ENCODE assay signal across 9 mouse cellular contexts in the genomic region with DNA sequence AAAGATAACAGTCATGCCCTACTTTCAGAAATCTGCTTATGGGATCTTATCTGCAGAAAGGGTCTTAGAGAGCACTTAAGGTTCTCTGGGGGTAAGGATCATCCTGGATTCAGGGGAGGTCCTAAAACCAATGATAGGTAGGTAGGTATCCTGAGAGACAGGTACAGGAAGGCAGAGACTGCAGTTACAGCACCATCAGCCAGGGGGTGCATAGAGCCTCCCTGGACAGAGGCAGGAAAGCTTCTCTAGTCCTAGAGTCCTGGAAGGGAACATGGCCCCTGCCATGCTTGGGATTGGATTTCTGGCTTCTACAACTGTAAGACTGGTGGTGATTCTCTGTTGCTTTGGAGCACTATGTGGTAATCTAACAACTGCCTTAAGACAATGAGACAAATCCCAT. TPM values are rescaled to one million over a fixed set of nuclear protein-coding genes. Genes with fewer than 3 reads are reported as not detected.
A peak's percentile ranks its signal among the peaks of the same experiment; 100 is the strongest.
DNase-seq lines count a peak whose midpoint lies in the region; ATAC-seq lines count a peak whose summit lies in the region.
"Had no signal": no experiment of that assay in that cellular context is flagged by ENCODE, and none has a peak within 500 bp of the region (broad histone marks: within the 10 kb centered on the region; RNA-seq: fewer than 3 reads in every experiment).

No protein-coding gene starts in this region.

- H3K4me3 ChIP-seq in heart, embryonic 15.5 days, result no peak overlapping the region
- no peak overlapping the region for H3K4me3 ChIP-seq in heart, embryonic 11.5 days (ENCODE audit: low read depth, low read length)
- no peak overlapping the region for H3K4me3 ChIP-seq in neural tube, embryonic 15.5 days (replicated peaks)
- H3K4me3 ChIP-seq: erythroblast, embryonic 14.5 days had no signal

- no peak for ATAC-seq in heart, embryonic 15.5 days (replicated peaks; ENCODE audit: insufficient number of reproducible peaks, insufficient read depth, low FRiP score, low read depth)
- ATAC-seq in heart, embryonic 11.5 days (replicated peaks; ENCODE audit: insufficient number of reproducible peaks, low FRiP score, low TSS enrichment), result no peak
- ATAC-seq in megakaryocyte progenitor cell, adult 5-6 weeks (replicated peaks; ENCODE audit: poor library complexity), result peak; percentile 42
- ATAC-seq in neural tube, embryonic 15.5 days (ENCODE audit: low FRiP score), result no peak

- no peak overlapping the region for H3K9ac ChIP-seq in heart, embryonic 15.5 days
- no peak overlapping the region for H3K9ac ChIP-seq in heart, embryonic 11.5 days (ENCODE audit: low read depth, low read length)
- no peak overlapping the region for H3K9ac ChIP-seq in neural tube, embryonic 15.5 days (replicated peaks)

- H3K27ac ChIP-seq in heart, embryonic 15.5 days, result peak overlapping the region; percentile 90
- H3K27ac ChIP-seq in heart, embryonic 11.5 days (ENCODE audit: low read depth, low read length), result no peak overlapping the region
- H3K27ac ChIP-seq in neural tube, embryonic 15.5 days (replicated peaks), result no peak overlapping the region

- peak; percentile 77 for DNase-seq in ES-CJ7 (ENCODE audit: low read depth, low spot score)
- DNase-seq in brain, adult 2 months (ENCODE audit: low read depth, low spot score), result peak; percentile 13
- no peak for DNase-seq in layer of hippocampus, adult 8-10 months (ENCODE audit: low spot score in 2 of 2)
- no peak for DNase-seq in frontal cortex, adult 2 months (ENCODE audit: extremely low spot score in 1 of 2, low spot score in 1 of 2)

- H3K9me3 ChIP-seq in heart, embryonic 15.5 days (replicated peaks), result peaks cover 12% of the 10 kb centered on the region
- H3K9me3 ChIP-seq in heart, embryonic 11.5 days (replicated peaks; ENCODE audit: control insufficient read depth, low read length), result 0 out of 2 replicates have a peak, but pooled peaks cover 3% of the 10 kb centered on the region
- H3K9me3 ChIP-seq in neural tube, embryonic 15.5 days (replicated peaks), result no peaks in the 10 kb centered on the region; the same call in 1 of the 2 replicates

- H3K4me1 ChIP-seq in heart, embryonic 15.5 days (replicated peaks), result peaks cover 31% of the 10 kb centered on the region
- H3K4me1 ChIP-seq in heart, embryonic 11.5 days (ENCODE audit: control insufficient read depth, insufficient read depth, low read length), result peaks cover 15% of the 10 kb centered on the region
- peaks cover 20% of the 10 kb centered on the region for H3K4me1 ChIP-seq in neural tube, embryonic 15.5 days

- H3K36me3 ChIP-seq in heart, embryonic 15.5 days, result peaks cover 48% of the 10 kb centered on the region
- H3K36me3 ChIP-seq in heart, embryonic 11.5 days (ENCODE audit: control insufficient read depth, insufficient read depth, low read length), result peaks cover 40% of the 10 kb centered on the region
- peaks cover 59% of the 10 kb centered on the region for H3K36me3 ChIP-seq in neural tube, embryonic 15.5 days

- no peaks in the 10 kb centered on the region for H3K27me3 ChIP-seq in heart, embryonic 15.5 days
- H3K27me3 ChIP-seq in heart, embryonic 11.5 days (ENCODE audit: control insufficient read depth, insufficient read depth, low read length), result no peaks in the 10 kb centered on the region
- no peaks in the 10 kb centered on the region for H3K27me3 ChIP-seq in neural tube, embryonic 15.5 days (replicated peaks)

- H3K4me2 ChIP-seq in heart, embryonic 15.5 days, result no peak overlapping the region
- no peak overlapping the region for H3K4me2 ChIP-seq in heart, embryonic 11.5 days
- no peak overlapping the region for H3K4me2 ChIP-seq in neural tube, embryonic 15.5 days

RNA-seq across cellular contexts. Expression of gene Gnpat, which starts 3.4 kb away (rescaled TPM):
- 101 and 103 TPM in 2 replicates for polyA plus RNA-seq in heart, embryonic 15.5 days (2015; fragmentation: Nextera tagmentation; extraction: Ambion mirVana)
- 95.4 and 113 TPM in 2 replicates for polyA plus RNA-seq in heart, embryonic 11.5 days (2014; fragmentation: Nextera tagmentation; extraction: Ambion mirVana)
- 108 and 116 TPM in 2 replicates for total RNA-seq in megakaryocyte progenitor cell, adult 5-6 weeks (2015)
- total RNA-seq in megakaryocyte progenitor cell, adult 5-6 weeks (2017), result 103 and 104 TPM in 2 replicates
- polyA plus RNA-seq in neural tube, embryonic 15.5 days (2015; fragmentation: Nextera tagmentation; extraction: Ambion mirVana), result 67.3 and 77.7 TPM in 2 replicates
- 10 to 100 TPM; 55.9 to 63.9 (median 62.1) TPM for total RNA-seq in layer of hippocampus, adult 8-10 months (2022)
- polyA plus RNA-seq in frontal cortex, adult 2 months (2012; rRNA removed), result 102 and 103 TPM in 2 replicates

RNA-seq across cellular contexts. Expression of gene 2810004N23Rik, which starts 3.5 kb away (rescaled TPM):
- 46.3 and 51.6 TPM in 2 replicates for polyA plus RNA-seq in heart, embryonic 15.5 days (2015; fragmentation: Nextera tagmentation; extraction: Ambion mirVana)
- polyA plus RNA-seq in heart, embryonic 11.5 days (2014; fragmentation: Nextera tagmentation; extraction: Ambion mirVana), result 47.9 and 49.7 TPM in 2 replicates
- 29.7 and 35.7 TPM in 2 replicates for total RNA-seq in megakaryocyte progenitor cell, adult 5-6 weeks (2015)
- total RNA-seq in megakaryocyte progenitor cell, adult 5-6 weeks (2017), result 68.5 and 72.1 TPM in 2 replicates
- polyA plus RNA-seq in neural tube, embryonic 15.5 days (2015; fragmentation: Nextera tagmentation; extraction: Ambion mirVana), result 22.0 and 26.7 TPM in 2 replicates
- 10 to 100 TPM; 18.2 to 23.4 (median 21.0) TPM for total RNA-seq in layer of hippocampus, adult 8-10 months (2022)
- polyA plus RNA-seq in frontal cortex, adult 2 months (2012; rRNA removed), result 17.2 and 18.1 TPM in 2 replicates

RNA-seq across cellular contexts. Expression of gene Exoc8, which starts 38.0 kb away (rescaled TPM):
- 6.5 and 7.6 TPM in 2 replicates for polyA plus RNA-seq in heart, embryonic 15.5 days (2015; fragmentation: Nextera tagmentation; extraction: Ambion mirVana)
- polyA plus RNA-seq in heart, embryonic 11.5 days (2014; fragmentation: Nextera tagmentation; extraction: Ambion mirVana), result 5.4 and 5.9 TPM in 2 replicates
- 7.9 and 8.7 TPM in 2 replicates for total RNA-seq in megakaryocyte progenitor cell, adult 5-6 weeks (2015)
- 12.8 and 17.7 TPM in 2 replicates for total RNA-seq in megakaryocyte progenitor cell, adult 5-6 weeks (2017)
- 12.2 and 12.7 TPM in 2 replicates for polyA plus RNA-seq in neural tube, embryonic 15.5 days (2015; fragmentation: Nextera tagmentation; extraction: Ambion mirVana)
- total RNA-seq in layer of hippocampus, adult 8-10 months (2022), result 10 to 100 TPM; 33.0 to 34.5 (median 33.3) TPM
- polyA plus RNA-seq in frontal cortex, adult 2 months (2012; rRNA removed), result 15.0 and 17.3 TPM in 2 replicates

RNA-seq across cellular contexts. Expression of gene Sprtn, which starts 38.2 kb away (rescaled TPM):
- polyA plus RNA-seq in heart, embryonic 15.5 days (2015; fragmentation: Nextera tagmentation; extraction: Ambion mirVana), result 7.2 and 9.6 TPM in 2 replicates
- polyA plus RNA-seq in heart, embryonic 11.5 days (2014; fragmentation: Nextera tagmentation; extraction: Ambion mirVana), result 7.1 and 8.6 TPM in 2 replicates
- total RNA-seq in megakaryocyte progenitor cell, adult 5-6 weeks (2015), result 15.7 and 19.1 TPM in 2 replicates
- total RNA-seq in megakaryocyte progenitor cell, adult 5-6 weeks (2017), result 19.6 and 25.5 TPM in 2 replicates
- 7.3 and 8.1 TPM in 2 replicates for polyA plus RNA-seq in neural tube, embryonic 15.5 days (2015; fragmentation: Nextera tagmentation; extraction: Ambion mirVana)
- 10 to 100 TPM; 13.2 to 16.5 (median 15.3) TPM for total RNA-seq in layer of hippocampus, adult 8-10 months (2022)
- 17.3 and 18.0 TPM in 2 replicates for polyA plus RNA-seq in frontal cortex, adult 2 months (2012; rRNA removed)

Comparison
In these comparisons a context has a peak if more than half of its experiments do, and no peak if none do; other contexts are left out.
1. DNase-seq: peak in ES-CJ7 (single experiment) and brain, adult 2 months (single experiment); none in layer of hippocampus, adult 8-10 months (0 of 2) and frontal cortex, adult 2 months (0 of 2).